Mouse (Mus musculus) urinary bladder, postnatal 36 days (tissue): Measurements from ENCODE around the gene Spred2.
A peak's percentile ranks its signal among the peaks of the same experiment; 100 is the strongest.

Source experiments
- DNase-seq, 2 experiments: peaks; one replicate each; pipeline ENCODE4 v3.0.0; 2022; ENCODE audit warnings: low spot score in 2 of 2, mixed read lengths in 1 of 2

Gene Spred2

GRCm38 (mm10) chr11:19925149-19925975, 1.2 kb downstream of the Spred2 start:
- DNase-seq, result peak; percentile 63 to 67

- peak; percentile 39 to 42 for DNase-seq
Observed at GRCm38 (mm10) chr11:19925976-19926842, 2.0 kb downstream of the Spred2 start.

- no peak for DNase-seq
Observed at GRCm38 (mm10) chr11:19926843-19927120, 2.6 kb downstream of the Spred2 start.

- no peak for DNase-seq
Observed at GRCm38 (mm10) chr11:19928633-19929032, 4.5 kb downstream of the Spred2 start.

GRCm38 (mm10) chr11:19929087-19929865, 5.1 kb downstream of the Spred2 start:
- DNase-seq, result no peak

- DNase-seq, result no peak
Observed at GRCm38 (mm10) chr11:19931569-19932230, 7.5 kb downstream of the Spred2 start.

GRCm38 (mm10) chr11:19932983-19933511, 8.9 kb downstream of the Spred2 start:
- no peak for DNase-seq

- DNase-seq, result no peak
Observed at GRCm38 (mm10) chr11:19935524-19936354, 11.6 kb downstream of the Spred2 start.

GRCm38 (mm10) chr11:19938456-19939004, 14.4 kb downstream of the Spred2 start:
- DNase-seq, result no peak

- no peak for DNase-seq
Observed at GRCm38 (mm10) chr11:19939305-19939730, 15.1 kb downstream of the Spred2 start.

GRCm38 (mm10) chr11:19939831-19940230, 15.7 kb downstream of the Spred2 start:
- no peak for DNase-seq

GRCm38 (mm10) chr11:19941156-19941777, 17.1 kb downstream of the Spred2 start:
- DNase-seq, result no peak

- no peak for DNase-seq
Observed at GRCm38 (mm10) chr11:19941978-19942377, 17.8 kb downstream of the Spred2 start.

GRCm38 (mm10) chr11:19943753-19944152, 19.6 kb downstream of the Spred2 start:
- DNase-seq, result no peak

GRCm38 (mm10) chr11:19944701-19945100, 20.5 kb downstream of the Spred2 start:
- DNase-seq, result no peak

- DNase-seq, result no peak
Observed at GRCm38 (mm10) chr11:19946721-19947120, 22.5 kb downstream of the Spred2 start.

GRCm38 (mm10) chr11:19947626-19948135, 23.5 kb downstream of the Spred2 start:
- DNase-seq, result no peak

- DNase-seq, result no peak
Observed at GRCm38 (mm10) chr11:19949725-19950124, 25.6 kb downstream of the Spred2 start.

- no peak for DNase-seq
Observed at GRCm38 (mm10) chr11:19950169-19950568, 26.0 kb downstream of the Spred2 start.
